Mouse (Mus musculus) heart, postnatal 14 days (tissue): ENCODE results near the gene Sept8. TPM values are rescaled to one million over a fixed set of nuclear protein-coding genes. Genes with fewer than 3 reads are reported as not detected.
"Not testable (repeated sequence)": the region's sequence is repeated elsewhere in the genome, so short reads cannot be mapped to it uniquely, and the experiment has no call there.

Source experiments
- DNase-seq, 2 experiments: peaks; one replicate each; pipeline ENCODE4 v3.0.0; 2021 to 2022
- intact Hi-C: fragments of 180-260 bp; cut with DNase I; formaldehyde crosslinking; loops from one replicate; pipeline ENCODE4 v1.15.1; 2025
- total RNA-seq, 2 experiments: library from RNA; stranded (reverse); gene quantifications; 2 replicates each; pipeline ENCODE4 v1.2.3; 2021

Gene Sept8
- total RNA-seq, 2 experiments from 2014 or later: 42.1 TPM

DNA sequence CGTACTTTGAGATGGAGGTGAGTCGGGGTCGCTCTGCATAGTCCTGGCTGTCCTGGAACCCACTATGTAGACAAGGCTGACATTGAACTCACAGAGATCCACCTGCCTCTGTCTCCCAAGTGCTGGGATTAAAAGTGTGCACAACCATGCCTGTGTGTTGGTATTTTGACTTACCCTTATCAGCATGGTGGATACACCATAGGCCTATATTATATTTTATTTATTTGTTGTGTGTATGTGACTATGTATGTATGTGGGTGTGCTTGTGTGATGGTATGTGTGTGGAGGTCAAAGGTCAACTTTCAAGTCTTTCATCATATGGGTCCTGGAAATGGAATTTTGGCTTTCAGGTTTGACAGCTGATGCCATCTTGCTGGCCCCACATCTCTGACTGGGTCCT lies 3.3 kb downstream of the Sept8 start:
- DNase-seq: no peak
- intact Hi-C loops: no loop called here

GRCm38 (mm10) chr11:53522930-53523329 lies 3.9 kb downstream of the Sept8 start:
- no peak for DNase-seq
- intact Hi-C loops: no loop called here

GRCm38 (mm10) chr11:53523545-53524405 lies 4.7 kb downstream of the Sept8 start:
- intact Hi-C loops: no loop called here
- DNase-seq: no peak

GRCm38 (mm10) chr11:53524905-53525304 lies 5.8 kb downstream of the Sept8 start:
- intact Hi-C loops: no loop called here

GRCm38 (mm10) chr11:53525461-53525860 lies 6.4 kb downstream of the Sept8 start:
- intact Hi-C loops: no loop called here
- peak; percentile 36 to 52 for DNase-seq

More at GRCm38 (mm10) chr11:53524905-53525304, 5.8 kb downstream of the Sept8 start:
- DNase-seq: peak in 1 of 2 experiments; percentile 48

DNA sequence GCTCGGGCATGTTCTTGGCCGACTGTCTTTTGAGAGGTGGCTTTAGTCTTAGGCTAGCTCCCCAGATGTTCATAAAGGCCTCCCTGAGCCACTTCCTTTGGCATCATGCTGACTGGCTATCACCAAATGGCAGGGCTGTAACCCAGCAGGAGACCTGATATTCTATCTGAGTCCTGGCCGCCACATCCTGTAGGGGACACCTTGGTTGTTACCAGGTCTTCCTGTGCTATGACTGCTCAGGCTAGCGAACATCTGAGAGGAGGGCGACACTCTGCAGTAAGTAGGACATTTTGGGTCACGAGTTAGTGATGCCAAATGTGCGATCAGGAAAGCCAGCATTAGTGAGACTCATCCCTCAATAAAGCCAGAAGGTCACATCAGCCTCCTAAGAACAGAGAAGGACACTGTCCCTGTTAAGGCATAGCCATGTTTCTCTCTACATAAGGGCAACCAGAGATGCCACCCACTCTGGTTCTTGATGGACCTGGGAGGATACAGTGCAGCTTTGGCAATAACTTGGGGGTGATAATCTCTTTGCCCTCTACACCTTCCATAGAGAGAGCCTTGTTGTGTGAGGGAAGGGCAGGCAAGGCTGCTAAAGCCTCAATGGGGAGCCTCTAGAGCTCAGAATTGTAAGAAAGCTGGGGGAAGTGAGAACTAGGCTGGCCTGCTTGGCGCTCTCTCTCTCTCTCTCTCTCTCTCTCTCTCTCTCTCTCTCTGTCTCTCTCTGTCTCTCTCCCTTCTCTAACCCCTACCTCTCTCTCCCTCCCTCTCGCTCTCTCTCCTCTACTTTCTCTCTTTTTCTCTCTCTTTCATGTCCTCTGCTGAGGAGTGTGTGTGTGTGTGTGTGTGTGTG lies 9.6 kb downstream of the Sept8 start:
- DNase-seq: no peak
- intact Hi-C loops: no loop called here

DNA sequence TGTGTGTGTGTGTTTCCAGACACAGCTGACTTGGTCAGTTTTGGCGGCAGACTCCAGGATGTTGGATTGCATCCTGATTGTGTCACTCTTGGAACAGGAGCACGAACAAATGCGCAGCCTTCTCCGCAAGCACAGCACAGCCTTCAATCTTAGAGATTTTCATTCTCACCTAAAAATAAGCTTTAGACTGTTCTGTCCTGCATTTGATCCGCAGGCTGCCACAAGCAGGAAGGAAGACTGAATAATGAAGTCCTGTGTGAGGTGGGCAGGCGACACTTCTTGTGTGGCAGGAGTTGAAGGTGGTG lies 10.1 kb downstream of the Sept8 start:
- intact Hi-C loops: no loop called here

DNA sequence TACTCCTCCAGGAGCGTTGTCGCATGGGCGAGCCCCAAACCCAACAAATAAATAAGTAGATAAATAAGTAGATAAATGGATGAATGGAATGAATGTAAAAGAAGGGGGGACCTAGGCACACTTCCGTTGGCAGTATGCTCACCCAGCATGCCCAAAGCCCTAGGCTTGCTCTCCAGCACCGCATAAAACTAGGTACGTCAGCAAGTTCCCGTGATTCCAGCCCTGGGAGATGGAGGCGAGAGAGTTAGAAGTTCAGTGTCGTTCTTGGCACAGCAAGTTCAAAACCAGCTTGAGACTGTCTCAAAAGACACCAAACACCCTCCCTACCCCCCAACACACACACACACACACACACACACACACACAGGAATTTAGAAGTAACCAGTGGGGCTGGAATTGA lies 10.9 kb downstream of the Sept8 start:
- DNase-seq: no peak
- intact Hi-C loops: no loop called here

More for the DNA sequence above, 10.1 kb downstream of the Sept8 start:
- peak; percentile 74 to 82 for DNase-seq

GRCm38 (mm10) chr11:53531578-53532230 lies 12.6 kb downstream of the Sept8 start:
- no peak for DNase-seq
- intact Hi-C loops: no loop called here

- intact Hi-C loops: no loop called here
Measured at GRCm38 (mm10) chr11:53532231-53532620, 13.2 kb downstream of the Sept8 start.

DNA sequence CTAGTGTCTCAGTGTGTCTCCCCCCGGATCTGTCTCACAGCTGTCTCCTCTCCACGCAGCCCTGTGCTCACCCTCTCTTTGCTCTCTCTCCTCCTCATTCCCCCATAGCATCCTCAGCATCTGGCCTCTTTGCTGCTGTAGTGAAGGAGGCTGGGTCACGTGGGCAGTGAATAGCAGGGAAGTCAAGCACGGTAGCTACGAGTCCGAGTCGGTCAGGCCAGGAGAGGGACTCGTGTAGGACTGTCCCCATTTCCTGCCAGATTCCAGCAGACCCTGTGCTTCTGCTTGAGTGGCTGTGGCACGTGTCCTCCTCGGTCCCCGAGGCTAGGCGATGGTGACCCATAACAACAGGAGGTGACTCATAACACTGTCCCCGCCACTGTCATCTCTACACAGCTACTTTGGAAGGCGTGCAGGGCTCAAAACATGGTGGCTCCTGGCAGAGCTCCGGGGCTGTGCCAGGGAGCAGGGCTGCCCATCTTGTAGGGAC lies 20.0 kb downstream of the Sept8 start:
- peak in 1 of 2 experiments; percentile 1 for DNase-seq
- intact Hi-C loops: no loop called here

More at GRCm38 (mm10) chr11:53532231-53532620, 13.2 kb downstream of the Sept8 start:
- DNase-seq: no peak

GRCm38 (mm10) chr11:53540394-53540793 lies 21.3 kb downstream of the Sept8 start:
- DNase-seq: no peak
- intact Hi-C loops: no loop called here

DNA sequence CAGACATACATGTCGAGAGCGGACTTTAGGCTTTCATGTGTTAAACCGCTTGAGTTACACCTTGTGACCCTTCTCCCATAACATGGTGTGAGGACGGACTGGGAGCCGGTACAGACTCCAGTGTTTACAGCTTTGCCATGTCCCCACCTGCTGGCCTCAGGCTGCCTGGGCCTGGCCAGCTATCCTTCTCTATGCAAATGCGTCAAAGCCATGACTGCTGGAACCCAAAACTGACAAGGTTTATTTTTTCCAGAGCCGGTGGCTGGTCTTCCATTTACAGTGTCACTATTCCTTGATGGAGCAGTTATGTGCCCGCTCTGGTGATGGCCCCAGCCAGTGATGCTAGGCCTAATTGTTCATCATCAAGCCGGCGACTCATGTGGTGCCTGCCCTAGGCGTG lies 22.2 kb downstream of the Sept8 start:
- DNase-seq: no peak
- intact Hi-C loops: no loop called here

DNA sequence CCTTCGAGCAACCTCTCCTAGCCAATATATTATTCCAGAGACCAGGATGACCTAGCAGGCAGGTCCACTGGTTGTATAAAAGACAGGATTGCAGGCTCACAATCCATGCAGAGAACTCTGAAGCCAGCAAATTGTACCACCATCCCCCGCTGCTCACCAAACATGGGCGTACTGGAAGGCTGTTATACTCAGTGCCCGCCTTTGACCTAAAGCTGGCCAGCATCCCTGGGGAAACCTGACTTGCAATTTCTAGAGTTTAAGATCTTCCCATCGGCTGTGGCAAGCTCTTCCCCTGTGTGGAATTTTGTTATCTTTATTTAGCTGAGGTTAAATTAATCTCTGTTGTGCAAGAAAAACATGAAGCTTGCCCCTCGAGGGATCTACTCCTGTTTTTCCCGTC lies 24.0 kb downstream of the Sept8 start:
- DNase-seq: no peak
- intact Hi-C loops: no loop called here

DNA sequence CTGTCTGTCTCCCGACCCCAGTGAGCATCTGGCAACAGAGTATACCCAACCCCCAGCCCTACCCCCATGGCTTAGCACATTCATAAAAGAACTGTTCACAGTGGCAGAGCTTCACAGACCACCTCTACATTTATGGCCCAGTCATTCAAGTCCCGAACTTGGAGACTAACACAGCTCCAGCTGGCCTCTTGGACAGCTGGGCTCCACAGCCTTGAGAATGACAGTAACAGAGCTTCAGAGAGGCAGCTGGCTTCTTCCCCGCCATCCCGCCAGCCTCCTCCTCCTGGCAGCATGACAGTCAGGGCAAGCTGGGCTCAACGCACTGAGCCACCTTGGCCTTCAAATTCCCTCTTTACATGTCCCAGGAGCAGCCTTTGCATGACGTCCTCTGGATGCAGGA lies 27.2 kb downstream of the Sept8 start:
- intact Hi-C loops: no loop called here
- no peak for DNase-seq

- no peak for DNase-seq
- intact Hi-C loops: no loop called here
Measured at GRCm38 (mm10) chr11:53547566-53547965, 28.5 kb downstream of the Sept8 start.

GRCm38 (mm10) chr11:53548036-53548605 lies 29.1 kb downstream of the Sept8 start:
- intact Hi-C loops: no loop called here
- DNase-seq: no peak

DNA sequence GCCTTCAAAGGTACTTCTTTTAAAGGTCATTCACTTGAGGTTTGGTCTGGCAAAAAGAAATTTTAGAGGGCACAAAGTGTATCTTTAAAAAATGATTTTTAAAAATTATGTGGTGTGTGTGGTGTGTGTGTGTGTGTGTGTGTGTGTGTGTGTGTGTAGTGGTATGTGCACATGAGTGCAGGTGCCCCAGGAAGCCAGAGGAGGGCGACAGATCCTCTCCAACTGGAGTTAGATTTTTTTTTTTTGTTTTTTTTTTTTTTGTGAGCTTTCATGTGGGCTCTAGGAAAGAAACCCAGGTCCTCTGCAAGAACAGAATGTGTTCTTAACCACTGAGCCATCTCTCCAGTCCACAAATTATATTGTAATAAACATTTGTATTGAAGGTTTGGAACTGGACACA lies 31.7 kb downstream of the Sept8 start:
- intact Hi-C loops: no loop called here
- no peak for DNase-seq

DNA sequence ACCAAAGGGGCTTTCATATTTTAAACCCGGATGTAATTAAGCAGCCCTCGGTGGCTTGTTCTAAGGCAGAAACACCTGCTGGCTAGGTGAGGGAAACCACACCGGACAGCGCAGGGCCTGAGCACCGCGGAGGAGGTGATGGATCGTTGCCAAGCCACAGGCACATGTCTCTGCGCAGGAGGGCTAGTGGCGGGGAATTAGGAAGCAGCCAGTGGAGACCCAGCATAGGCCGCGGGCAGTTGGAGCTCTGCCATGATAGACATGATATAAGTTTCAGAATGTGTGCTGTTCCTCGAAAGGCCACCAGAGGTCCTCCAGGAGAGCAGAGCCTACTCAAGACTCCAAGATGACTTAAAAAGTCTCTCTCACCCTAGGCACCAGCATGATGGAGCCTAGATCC lies 32.7 kb downstream of the Sept8 start:
- intact Hi-C loops: no loop called here
- no peak for DNase-seq

DNA sequence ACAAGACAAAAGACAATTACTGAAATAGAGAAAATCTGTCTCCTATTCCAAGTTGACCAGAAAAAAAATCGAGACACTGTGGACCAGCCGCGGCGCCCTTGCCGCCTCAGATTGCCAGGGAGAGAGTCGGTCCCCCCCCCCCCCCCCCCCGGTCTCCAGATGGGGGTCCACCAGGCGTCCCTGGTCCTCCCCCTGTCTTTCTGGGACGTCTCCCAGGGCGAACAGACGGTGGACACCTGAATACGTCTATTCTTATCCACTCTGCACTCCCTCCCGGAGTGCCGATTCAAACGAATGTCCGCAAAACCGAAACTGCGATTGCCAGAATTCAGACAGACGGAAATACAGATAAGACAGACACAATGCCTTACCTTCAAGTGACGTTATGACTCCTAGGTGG lies 37.5 kb downstream of the Sept8 start:
- DNase-seq, intact Hi-C loops: not testable (repeated sequence)

DNA sequence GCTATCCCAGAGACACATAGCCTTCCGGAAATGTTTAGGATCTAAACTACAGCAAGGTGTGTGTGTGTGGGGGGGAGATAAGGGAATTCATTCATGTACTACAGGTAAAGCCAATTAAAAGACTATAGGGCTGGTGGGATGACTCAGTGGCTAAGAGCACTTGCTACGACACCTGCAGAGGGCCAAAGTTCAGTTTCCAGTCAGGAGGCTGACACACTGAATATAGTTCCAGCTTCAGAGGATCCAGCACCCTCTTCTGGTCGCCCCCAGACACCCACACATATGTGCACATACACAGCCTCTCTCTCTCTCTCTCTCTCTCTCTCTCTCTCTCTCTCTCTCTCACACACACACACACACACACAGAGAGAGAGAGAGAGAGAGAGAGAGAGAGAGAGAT lies 38.9 kb downstream of the Sept8 start:
- DNase-seq, intact Hi-C loops: not testable (repeated sequence)
